31 mouse cellular contexts compared by ENCODE assay signal in the genomic region with DNA sequence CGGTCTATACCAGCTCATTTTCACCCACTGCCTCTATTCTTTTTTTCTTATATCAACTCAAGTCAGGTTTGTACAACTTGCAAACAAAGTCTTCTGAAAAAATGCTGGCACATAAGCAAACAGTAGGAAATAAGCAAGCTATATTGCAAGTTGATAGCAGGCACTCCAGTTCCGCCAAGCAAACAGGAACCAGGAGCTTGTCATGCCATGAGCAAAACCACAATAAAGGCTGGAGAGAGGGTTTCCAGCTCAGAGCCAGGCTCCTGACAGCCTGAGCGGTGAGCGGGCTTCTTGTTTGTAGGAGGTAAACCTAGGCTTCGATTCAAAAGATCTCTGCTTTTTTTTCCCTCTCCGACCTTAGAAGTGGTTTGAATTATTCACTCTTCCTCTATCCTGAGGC.
DNase-seq lines count a peak whose midpoint lies in the region; ATAC-seq and TF ChIP-seq lines count a peak whose summit lies in the region.
"Had no signal": no experiment of that assay in that cellular context is flagged by ENCODE, and none has a peak within 500 bp of the region (broad histone marks: within the 10 kb centered on the region; RNA-seq: fewer than 3 reads in every experiment).

No protein-coding gene starts in this region.

- H3K4me3 ChIP-seq in forebrain, embryonic 11.5 days (ENCODE audit: low read depth, low read length) = no peak overlapping the region
- no peak overlapping the region for H3K4me3 ChIP-seq in forebrain, embryonic 10.5 days
- no peak overlapping the region for H3K4me3 ChIP-seq in lung, embryonic 14.5 days (ENCODE audit: low read depth, low read length)
- H3K4me3 ChIP-seq: embryonic facial prominence, embryonic 15.5 days; forebrain, embryonic 13.5 days; gastrocnemius, adult 2 months; heart, embryonic 12.5 days; heart, embryonic 15.5 days had no signal

- no peak overlapping the region for H3K4me2 ChIP-seq in forebrain, embryonic 11.5 days (ENCODE audit: low read depth, low read length, severe bottlenecking)
- no peak overlapping the region for H3K4me2 ChIP-seq in lung, embryonic 14.5 days
- H3K4me2 ChIP-seq: embryonic facial prominence, embryonic 15.5 days; forebrain, embryonic 13.5 days; heart, embryonic 12.5 days; heart, embryonic 15.5 days; hindbrain, embryonic 14.5 days had no signal

- H3K9ac ChIP-seq in forebrain, embryonic 11.5 days (ENCODE audit: low read length) = no peak overlapping the region
- H3K9ac ChIP-seq in lung, embryonic 14.5 days = no peak overlapping the region
- H3K9ac ChIP-seq: embryonic facial prominence, embryonic 15.5 days; forebrain, embryonic 13.5 days; heart, embryonic 12.5 days; heart, embryonic 15.5 days; hindbrain, embryonic 14.5 days had no signal

- H3K4me1 ChIP-seq in forebrain, embryonic 11.5 days (replicated peaks; ENCODE audit: control insufficient read depth, insufficient read depth, low read length) = no peaks in the 10 kb centered on the region
- H3K4me1 ChIP-seq in forebrain, embryonic 10.5 days = peaks cover 23% of the 10 kb centered on the region
- peaks cover 10% of the 10 kb centered on the region for H3K4me1 ChIP-seq in lung, embryonic 14.5 days (ENCODE audit: insufficient read depth)
- H3K4me1 ChIP-seq: embryonic facial prominence, embryonic 15.5 days had no signal

- no peak overlapping the region for H3K27ac ChIP-seq in forebrain, embryonic 11.5 days (ENCODE audit: low read depth, low read length)
- no peak overlapping the region for H3K27ac ChIP-seq in forebrain, embryonic 10.5 days
- no peak overlapping the region for H3K27ac ChIP-seq in lung, embryonic 14.5 days (ENCODE audit: low read depth)
- H3K27ac ChIP-seq: embryonic facial prominence, embryonic 15.5 days; forebrain, embryonic 13.5 days; gastrocnemius, adult 2 months; heart, embryonic 15.5 days; hindbrain, embryonic 14.5 days; hindbrain, postnatal 0 days had no signal

- no peak for ATAC-seq in forebrain, embryonic 11.5 days (replicated peaks; ENCODE audit: low FRiP score)
- 0 out of 2 replicates have a peak, but pooled peaks have one; percentile 38 for ATAC-seq in lung, embryonic 14.5 days (ENCODE audit: insufficient read depth)
- no peak for ATAC-seq in frontal cortex, adult (ENCODE audit: low TSS enrichment)
- ATAC-seq: forebrain, embryonic 13.5 days; forebrain, embryonic 16.5 days; hindbrain, postnatal 0 days; inflammation-experienced regulatory T-cells, adult 6 months; Patski had no signal

- no peaks in the 10 kb centered on the region for H3K27me3 ChIP-seq in forebrain, embryonic 11.5 days (ENCODE audit: control insufficient read depth, insufficient read depth, low read length)
- H3K27me3 ChIP-seq in forebrain, embryonic 10.5 days (ENCODE audit: poor library complexity, severe bottlenecking) = no peaks in the 10 kb centered on the region
- no peaks in the 10 kb centered on the region for H3K27me3 ChIP-seq in lung, embryonic 14.5 days (ENCODE audit: insufficient read depth, low read length)
- H3K27me3 ChIP-seq: CH12.LX; embryonic facial prominence, embryonic 15.5 days; forebrain, embryonic 13.5 days; heart, embryonic 12.5 days; heart, embryonic 15.5 days; Patski had no signal

- DNase-seq in forebrain, embryonic 11.5 days (ENCODE audit: low spot score) = peak; percentile 39
- no peak for DNase-seq in forebrain, embryonic 10.5 days (ENCODE audit: extremely low spot score, low spot score)
- DNase-seq in lung, embryonic 14.5 days = peak; percentile 38
- no peak for DNase-seq in lung, postnatal 14 days
- peak; percentile 57 for DNase-seq in lung, postnatal 25 days (ENCODE audit: low spot score)
- no peak for DNase-seq in kidney, adult 9 months
- DNase-seq: adrenal gland, postnatal 10 days; adrenal gland, postnatal 36 days; B cell, adult 2 months; cerebellum, adult 11 months; cerebellum, adult 2 months; cerebellum, adult 9-11 months; cerebellum, postnatal 25 days; embryo, embryonic 11 days; gastrocnemius, adult 2 months; gastrocnemius, postnatal 14 days; heart, adult 18-20 months; heart, postnatal 10 days; heart, postnatal 36 days had no signal

- no peaks in the 10 kb centered on the region for H3K9me3 ChIP-seq in forebrain, embryonic 11.5 days (ENCODE audit: control insufficient read depth, low read length)
- H3K9me3 ChIP-seq in forebrain, embryonic 10.5 days = no peaks in the 10 kb centered on the region; the same call in 1 of the 2 replicates
- no peaks in the 10 kb centered on the region for H3K9me3 ChIP-seq in lung, embryonic 14.5 days (ENCODE audit: low read depth, low read length)
- H3K9me3 ChIP-seq: embryonic facial prominence, embryonic 15.5 days; forebrain, embryonic 13.5 days; G1E; heart, embryonic 12.5 days; heart, embryonic 15.5 days had no signal

- no peak for TF ChIP-seq CTCF in lung, embryonic 14.5 days (IDR thresholded peaks at IDR 0.05; ENCODE audit: low read depth)

- H3K36me3 ChIP-seq in forebrain, embryonic 11.5 days (ENCODE audit: control insufficient read depth, insufficient read depth, low read length) = no peaks in the 10 kb centered on the region; the same call in 1 of the 2 replicates
- H3K36me3 ChIP-seq in forebrain, embryonic 10.5 days (replicated peaks) = peaks cover 53% of the 10 kb centered on the region
- peaks cover 29% of the 10 kb centered on the region; the same call in 1 of the 2 replicates for H3K36me3 ChIP-seq in lung, embryonic 14.5 days (ENCODE audit: insufficient read depth)

- WGBS in forebrain, embryonic 11.5 days = 95% methylated on average over 6 of the region's 6 CpGs
- 96% methylated on average over 6 of the region's 6 CpGs for WGBS in forebrain, embryonic 10.5 days
- 77% methylated on average over 6 of the region's 6 CpGs for WGBS in lung, embryonic 14.5 days

Comparison
In these comparisons a context has a peak if more than half of its experiments do, and no peak if none do; other contexts are left out.
1. DNase-seq: peak in forebrain, embryonic 11.5 days (single experiment), lung, embryonic 14.5 days (single experiment) and lung, postnatal 25 days (single experiment); none in forebrain, embryonic 10.5 days (single experiment), lung, postnatal 14 days (single experiment) and kidney, adult 9 months (single experiment).